Mouse (Mus musculus) kidney, embryonic 16.5 days (tissue): Measurements from ENCODE around the gene Slc9a7. TPM values are rescaled to one million over a fixed set of nuclear protein-coding genes. Genes with fewer than 3 reads are reported as not detected.

ENCODE experiments used
- ATAC-seq: fragments of 200-750 bp; cut with Nextera tagmentation; 2 replicates; pipeline ENCODE4 v1.8.0; 2017; ENCODE audit warnings: moderate TSS enrichment; ENCODE audit not compliant: low FRiP score, low TSS enrichment
- H3K27ac ChIP-seq: fragments of 300-500 bp; sonication (generic); 2 replicates; pipeline ENCODE4 v1.5.1; 2014; ENCODE audit warnings: low read length
- H3K27me3 ChIP-seq: fragments of 300-500 bp; sonication (generic); 2 replicates; pipeline ENCODE4 v1.6.1; 2014; ENCODE audit warnings: low read length, control low read depth, mixed read lengths; ENCODE audit not compliant: insufficient read depth
- H3K36me3 ChIP-seq: fragments of 300-500 bp; sonication (generic); 2 replicates; pipeline ENCODE4 v1.6.1; 2014; ENCODE audit warnings: low read length, control low read depth, mixed read lengths; ENCODE audit not compliant: insufficient read depth
- H3K4me1 ChIP-seq: fragments of 300-500 bp; sonication (generic); 2 replicates; pipeline ENCODE4 v1.6.1; 2014; ENCODE audit warnings: low read length, control low read depth, mixed read lengths; ENCODE audit not compliant: insufficient read depth
- H3K4me2 ChIP-seq: fragments of 300-500 bp; sonication (generic); replicated peaks from 2 replicates; pipeline ENCODE4 v1.6.1; 2014; ENCODE audit warnings: low read depth, low read length
- H3K4me3 ChIP-seq: fragments of 300-500 bp; sonication (generic); 2 replicates; pipeline ENCODE4 v1.5.1; 2014; ENCODE audit warnings: mild to moderate bottlenecking, low read length
- H3K9ac ChIP-seq: fragments of 300-500 bp; sonication (generic); replicated peaks from 2 replicates; pipeline ENCODE4 v1.6.1; 2014; ENCODE audit warnings: low read length
- H3K9me3 ChIP-seq: fragments of 300-500 bp; sonication (generic); 2 replicates; pipeline ENCODE4 v1.6.1; 2016; ENCODE audit warnings: low read length, control low read depth
- WGBS: fragments of 180-500 bp; shearing (Covaris S2); extraction: QIAGEN DNeasy Blood & Tissue Kit; methylation state at CpG from one replicate; pipeline ENCODE4 v1.1.7; 2014; 5-methylcytosine and 5-hydroxymethylcytosine counted together
- polyA plus RNA-seq: library from polyadenylated mRNA; unstranded; fragments of >200 nt; fragmentation: Nextera tagmentation; extraction: Ambion mirVana; gene quantifications from 2 replicates; pipeline ENCODE4 v1.2.1, GENCODE M21; 2015

Gene Slc9a7
- polyA plus RNA-seq, 1 experiment from 2014 or later = 1.5 TPM

DNA sequence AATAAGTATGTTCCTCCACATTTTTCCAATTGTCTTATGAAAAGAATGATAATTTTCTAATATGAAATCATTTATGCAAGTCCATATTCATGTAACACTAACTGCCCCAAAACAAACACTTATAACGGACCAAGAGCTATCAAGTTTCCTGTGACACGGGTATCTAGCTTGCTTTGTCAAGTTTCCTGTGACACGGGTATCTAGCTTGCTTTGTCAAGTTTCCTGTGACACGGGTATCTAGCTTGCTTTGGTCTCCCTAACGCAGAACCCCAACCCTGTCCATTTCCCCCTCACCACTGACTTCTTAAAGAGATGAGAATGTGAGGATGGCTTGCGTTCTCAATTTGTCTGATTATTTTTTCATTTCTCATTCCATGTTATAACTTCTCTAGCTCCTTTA is 12.2 kb downstream of the Slc9a7 start:
- no peak overlapping the region for H3K9ac ChIP-seq
- no peak for ATAC-seq
- 69% methylated on average over 6 of the region's 6 CpGs for WGBS

DNA sequence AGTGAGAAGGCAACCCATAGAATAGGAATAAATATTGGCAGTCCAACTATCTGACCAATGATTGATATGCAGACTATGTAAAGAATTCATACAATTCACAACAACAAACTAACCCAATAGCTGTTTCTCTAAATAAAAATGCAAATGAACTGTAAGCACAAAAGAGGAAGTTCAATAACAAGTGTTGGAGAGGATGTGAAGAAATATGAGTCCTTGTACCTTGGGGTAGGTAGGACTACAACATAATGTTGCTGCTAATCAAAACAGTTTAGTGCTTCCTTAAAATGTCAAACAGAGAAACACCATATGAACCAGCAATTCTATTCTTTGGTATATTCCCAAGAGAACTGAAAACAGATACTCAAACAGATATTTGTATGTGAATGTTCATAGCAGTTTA is 17.8 kb downstream of the Slc9a7 start:
- no peaks in the 10 kb centered on the region for H3K4me1 ChIP-seq
- ATAC-seq = no peak
- H3K9me3 ChIP-seq = no peaks in the 10 kb centered on the region
- H3K36me3 ChIP-seq = no peaks in the 10 kb centered on the region
- H3K4me2 ChIP-seq = no peak overlapping the region
- no peaks in the 10 kb centered on the region for H3K27me3 ChIP-seq
- H3K9ac ChIP-seq = no peak overlapping the region
- no peak overlapping the region for H3K4me3 ChIP-seq
- no peak overlapping the region for H3K27ac ChIP-seq

More for the DNA sequence above, 12.2 kb downstream of the Slc9a7 start:
- H3K4me1 ChIP-seq = no peaks in the 10 kb centered on the region
- no peaks in the 10 kb centered on the region for H3K27me3 ChIP-seq
- H3K4me2 ChIP-seq = no peak overlapping the region
- no peak overlapping the region for H3K27ac ChIP-seq
- no peak overlapping the region for H3K4me3 ChIP-seq
- H3K9me3 ChIP-seq = no peaks in the 10 kb centered on the region
- H3K36me3 ChIP-seq = no peaks in the 10 kb centered on the region

DNA sequence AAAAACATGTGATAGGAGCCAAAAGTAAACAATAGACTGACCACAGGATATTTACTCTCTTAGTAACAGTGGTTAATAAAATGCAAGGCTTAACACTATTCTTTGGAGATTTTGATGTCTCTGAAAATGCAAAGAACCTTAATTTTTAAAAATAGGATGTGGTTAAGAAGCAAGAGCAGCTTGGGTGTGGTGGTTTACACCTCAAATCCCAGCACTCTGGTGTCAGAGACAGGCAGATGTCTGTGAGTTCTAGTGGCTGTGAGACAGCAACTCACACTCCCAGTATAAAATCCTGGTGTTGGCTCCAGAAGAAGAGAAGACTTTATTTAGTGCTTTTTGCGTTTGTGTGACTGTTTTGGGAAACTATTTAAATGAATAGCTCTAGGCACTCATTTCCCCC is 19.6 kb downstream of the Slc9a7 start:
- H3K27ac ChIP-seq = no peak overlapping the region
- H3K27me3 ChIP-seq = no peaks in the 10 kb centered on the region
- H3K4me2 ChIP-seq = no peak overlapping the region
- H3K4me3 ChIP-seq = no peak overlapping the region
- 50% methylated on average over 1 of the region's 1 CpGs for WGBS
- no peaks in the 10 kb centered on the region for H3K36me3 ChIP-seq
- no peaks in the 10 kb centered on the region for H3K4me1 ChIP-seq
- no peaks in the 10 kb centered on the region for H3K9me3 ChIP-seq
- ATAC-seq = no peak
- H3K9ac ChIP-seq = no peak overlapping the region

DNA sequence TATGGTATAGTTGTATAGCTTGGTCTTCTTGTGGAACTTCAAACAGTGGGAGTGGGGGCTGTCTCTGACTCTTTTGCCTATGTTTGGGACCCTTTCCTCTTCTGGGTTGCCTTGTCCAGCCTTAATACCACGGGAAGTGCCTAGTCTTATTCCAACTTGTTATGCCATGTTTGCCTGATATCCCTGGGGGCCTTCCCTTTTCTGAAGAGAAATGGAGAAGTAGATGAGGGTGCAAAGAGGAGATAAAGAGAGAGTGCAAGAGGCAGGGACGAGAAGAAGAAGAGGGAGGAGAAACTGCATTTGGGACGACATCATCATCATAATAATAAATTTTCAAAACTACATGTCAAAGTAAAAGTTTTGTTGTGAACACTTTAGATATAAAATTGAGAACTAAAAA is 21.6 kb downstream of the Slc9a7 start:
- no peak for ATAC-seq
- Histone ChIP-seq H3K27me3 (no peaks in the 10 kb centered on the region), H3K4me3 (no peak overlapping the region), H3K36me3 (no peaks in the 10 kb centered on the region), H3K27ac (no peak overlapping the region), H3K4me2 (no peak overlapping the region), H3K9me3 (no peaks in the 10 kb centered on the region), H3K9ac (no peak overlapping the region), H3K4me1 (no peaks in the 10 kb centered on the region)
- WGBS = 79% methylated on average over 3 of the region's 3 CpGs

DNA sequence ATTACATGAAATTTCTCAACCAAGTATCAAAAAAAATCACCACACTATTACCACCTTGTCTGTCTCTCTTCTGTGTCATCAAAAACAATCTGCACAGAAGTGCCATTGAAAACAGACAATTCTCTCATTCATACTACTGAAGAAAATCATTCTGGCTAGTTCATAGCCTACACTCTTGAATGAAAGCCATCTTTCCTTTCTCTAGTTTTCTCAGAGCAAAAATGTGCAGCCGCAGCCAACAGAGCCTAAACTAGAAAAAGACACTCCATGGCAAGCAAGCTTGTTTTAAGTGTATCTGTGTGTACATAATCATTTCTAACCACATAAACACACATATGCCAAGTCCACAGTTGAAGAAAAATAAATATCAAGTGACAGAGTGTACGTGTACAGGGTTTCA is 27.2 kb downstream of the Slc9a7 start:
- ATAC-seq = no peak
- Histone ChIP-seq H3K9me3 (no peaks in the 10 kb centered on the region), H3K36me3 (no peaks in the 10 kb centered on the region), H3K4me3 (no peak overlapping the region), H3K27ac (no peak overlapping the region), H3K9ac (no peak overlapping the region), H3K27me3 (no peaks in the 10 kb centered on the region), H3K4me2 (no peak overlapping the region), H3K4me1 (no peaks in the 10 kb centered on the region)
- 83% methylated on average over 2 of the region's 2 CpGs for WGBS

DNA sequence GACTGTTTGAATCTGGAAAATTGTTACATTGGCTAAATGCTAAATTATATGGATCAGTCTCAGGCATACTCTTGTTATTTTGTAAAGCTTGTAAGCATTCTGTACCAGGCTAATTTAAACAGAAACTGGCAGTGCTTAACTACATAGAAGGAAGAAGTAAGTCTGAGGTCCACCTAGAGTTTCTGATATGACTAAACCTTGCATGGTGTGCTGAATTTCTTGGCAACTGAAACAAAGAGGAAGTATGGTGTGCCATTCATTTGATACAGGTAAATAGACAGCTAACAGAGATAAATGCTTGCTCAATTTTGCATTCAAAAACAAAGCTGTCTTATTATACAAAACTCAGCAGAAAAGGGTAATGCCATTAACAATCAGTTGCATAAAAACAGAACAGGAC is 63.5 kb downstream of the Slc9a7 start:
- Histone ChIP-seq H3K36me3 (no peaks in the 10 kb centered on the region), H3K27ac (no peak overlapping the region), H3K4me1 (no peaks in the 10 kb centered on the region), H3K9me3 (no peaks in the 10 kb centered on the region), H3K4me3 (no peak overlapping the region), H3K27me3 (no peaks in the 10 kb centered on the region), H3K4me2 (no peak overlapping the region), H3K9ac (no peak overlapping the region)
- ATAC-seq = no peak

DNA sequence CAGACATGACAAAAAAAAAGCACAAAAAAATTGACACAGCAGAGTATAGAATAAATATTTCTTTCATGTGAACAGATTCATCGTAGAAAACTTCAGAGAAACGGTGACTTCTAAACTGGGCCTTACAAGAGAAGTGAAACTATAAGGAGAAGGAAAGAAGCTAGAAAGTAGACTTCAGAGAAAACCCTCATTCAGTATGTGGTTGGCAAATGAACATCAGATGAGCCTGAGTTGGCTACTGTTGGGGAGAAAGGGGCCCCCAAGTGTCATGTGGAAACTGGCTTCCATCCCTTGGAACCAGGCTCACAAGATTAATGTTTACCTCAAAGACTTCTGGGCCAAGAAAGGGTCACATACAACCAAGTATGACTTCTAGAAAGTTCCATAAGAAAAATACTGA is 70.1 kb downstream of the Slc9a7 start:
- 82% methylated on average over 2 of the region's 2 CpGs for WGBS
- no peaks in the 10 kb centered on the region for H3K4me1 ChIP-seq
- no peaks in the 10 kb centered on the region for H3K36me3 ChIP-seq
- no peak for ATAC-seq
- no peaks in the 10 kb centered on the region for H3K27me3 ChIP-seq
- H3K4me2 ChIP-seq = no peak overlapping the region
- no peak overlapping the region for H3K4me3 ChIP-seq
- H3K27ac ChIP-seq = no peak overlapping the region
- H3K9ac ChIP-seq = no peak overlapping the region
- H3K9me3 ChIP-seq = no peaks in the 10 kb centered on the region

DNA sequence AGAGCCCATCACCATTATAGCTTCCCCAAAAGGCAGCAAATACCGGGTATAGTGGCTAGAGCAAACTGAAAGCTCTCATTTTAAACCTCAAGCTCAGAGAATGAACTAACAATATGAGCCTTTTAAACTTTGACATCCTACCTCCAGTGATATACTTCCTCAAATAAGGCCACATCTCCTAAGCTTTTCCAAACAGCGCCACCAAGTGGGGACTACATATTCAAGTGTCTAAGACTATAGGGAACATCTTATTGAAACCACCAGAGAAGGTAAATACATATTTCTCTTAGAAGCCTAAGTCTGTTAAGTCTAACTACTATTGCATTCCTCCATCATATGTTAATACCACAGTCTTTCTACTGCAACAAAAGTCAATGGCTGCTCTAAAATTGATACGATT is 106.0 kb downstream of the Slc9a7 start:
- ATAC-seq = no peak
- no peak overlapping the region for H3K4me2 ChIP-seq
- 71% methylated on average over 3 of the region's 3 CpGs for WGBS
- H3K4me1 ChIP-seq = no peaks in the 10 kb centered on the region
- no peaks in the 10 kb centered on the region for H3K36me3 ChIP-seq
- H3K9me3 ChIP-seq = no peaks in the 10 kb centered on the region
- H3K4me3 ChIP-seq = no peak overlapping the region
- H3K27ac ChIP-seq = no peak overlapping the region
- no peaks in the 10 kb centered on the region for H3K27me3 ChIP-seq
- H3K9ac ChIP-seq = no peak overlapping the region

DNA sequence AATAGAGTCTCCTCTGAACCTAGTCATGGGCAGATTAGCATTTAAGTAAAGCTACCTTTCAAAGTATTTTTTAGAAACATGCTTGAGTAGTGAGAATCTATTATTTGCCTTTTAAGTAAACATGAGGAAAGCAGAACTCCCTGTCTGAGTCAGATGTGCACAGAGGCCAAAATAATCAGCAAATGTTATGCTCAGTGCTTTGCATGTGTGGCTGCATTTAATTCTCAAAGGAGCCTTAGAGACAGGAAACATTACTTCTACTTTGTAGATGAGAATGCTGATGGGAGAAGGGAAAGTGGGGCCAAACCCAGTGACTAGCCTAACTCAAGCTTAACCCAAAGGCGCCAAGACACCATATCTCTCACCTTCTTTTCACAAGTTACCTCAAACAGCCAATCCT is 114.8 kb downstream of the Slc9a7 start:
- Histone ChIP-seq H3K36me3 (no peaks in the 10 kb centered on the region), H3K4me1 (no peaks in the 10 kb centered on the region), H3K9me3 (no peaks in the 10 kb centered on the region), H3K27me3 (no peaks in the 10 kb centered on the region), H3K4me3 (no peak overlapping the region), H3K4me2 (no peak overlapping the region), H3K9ac (no peak overlapping the region), H3K27ac (no peak overlapping the region)
- WGBS = 73% methylated on average over 1 of the region's 1 CpGs
- no peak for ATAC-seq

DNA sequence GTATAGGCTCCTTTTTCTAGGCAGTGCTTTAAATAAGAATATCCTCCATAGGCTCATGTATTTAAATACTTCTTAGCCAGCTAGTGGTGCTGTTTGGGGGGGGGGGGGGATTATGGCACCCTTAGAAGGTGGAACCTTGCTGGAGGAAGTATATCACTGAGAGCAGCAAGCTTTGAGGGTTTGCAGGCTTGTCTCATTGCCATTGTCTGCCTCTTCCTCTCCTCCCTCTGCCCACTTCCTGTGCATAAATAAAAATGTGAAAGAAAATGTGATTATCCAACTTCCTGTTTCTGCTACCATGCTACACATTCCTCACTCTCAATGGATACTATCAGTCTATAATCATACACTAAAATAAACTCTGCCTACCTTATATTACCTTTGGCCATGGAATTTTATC is 123.2 kb downstream of the Slc9a7 start:
- Histone ChIP-seq H3K4me2 (no peak overlapping the region), H3K9ac (no peak overlapping the region), H3K36me3 (no peaks in the 10 kb centered on the region), H3K27ac (no peak overlapping the region), H3K9me3 (no peaks in the 10 kb centered on the region), H3K27me3 (no peaks in the 10 kb centered on the region), H3K4me3 (no peak overlapping the region), H3K4me1 (no peaks in the 10 kb centered on the region)
- ATAC-seq = no peak

DNA sequence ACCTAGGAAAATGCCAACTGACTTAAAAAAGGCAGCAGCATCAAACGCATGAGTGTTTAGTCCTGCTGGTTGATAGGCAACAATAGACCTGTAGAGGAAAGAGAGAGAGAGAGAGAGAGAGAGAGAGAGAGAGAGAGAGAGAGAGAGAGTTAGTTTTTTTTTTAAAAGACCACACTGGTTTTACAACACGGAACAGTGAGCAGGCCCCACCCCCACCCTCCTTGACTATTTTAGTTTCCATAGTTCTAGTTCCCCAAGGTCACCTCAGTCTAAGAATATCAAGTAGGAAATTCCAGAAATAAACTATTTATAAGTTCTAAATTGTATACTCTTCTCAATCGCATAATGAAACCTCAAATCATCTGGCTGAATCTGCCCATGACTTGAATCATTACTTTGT is 126.6 kb downstream of the Slc9a7 start:
- Histone ChIP-seq H3K4me2 (no peak overlapping the region), H3K27ac (no peak overlapping the region), H3K9ac (no peak overlapping the region), H3K4me3 (no peak overlapping the region), H3K27me3 (no peaks in the 10 kb centered on the region), H3K4me1 (no peaks in the 10 kb centered on the region), H3K9me3 (no peaks in the 10 kb centered on the region), H3K36me3 (no peaks in the 10 kb centered on the region)
- WGBS = 67% methylated on average over 3 of the region's 3 CpGs
- no peak for ATAC-seq
